Mouse (Mus musculus) right cerebral cortex, postnatal 14 days (tissue): ENCODE data around the gene Adra2b.

Experiments
- DNase-seq: peaks from one replicate; pipeline ENCODE4 v3.0.0; 2022

The Adra2b gene

GRCm38 (mm10) chr2:127339262-127339661 is 23.7 kb upstream of the Adra2b start:
- no peak for DNase-seq

- DNase-seq, result peak; percentile 52
Measured at GRCm38 (mm10) chr2:127341159-127341558, 21.8 kb upstream of the Adra2b start.

- DNase-seq, result no peak
Measured at GRCm38 (mm10) chr2:127346334-127346733, 16.7 kb upstream of the Adra2b start.

- no peak for DNase-seq
Measured at GRCm38 (mm10) chr2:127347147-127347985, 15.6 kb upstream of the Adra2b start.

GRCm38 (mm10) chr2:127353881-127354280 is 9.1 kb upstream of the Adra2b start:
- no peak for DNase-seq

GRCm38 (mm10) chr2:127363282-127363652 is 259 bp downstream of the Adra2b start:
- DNase-seq, result no peak

- DNase-seq, result no peak
Measured at GRCm38 (mm10) chr2:127363696-127364095, 688 bp downstream of the Adra2b start.

- DNase-seq, result no peak
Measured at GRCm38 (mm10) chr2:127364452-127364851, 1.4 kb downstream of the Adra2b start.

GRCm38 (mm10) chr2:127367126-127367820 is 4.3 kb downstream of the Adra2b start:
- DNase-seq, result no peak

- DNase-seq, result no peak
Measured at GRCm38 (mm10) chr2:127369703-127370376, 6.8 kb downstream of the Adra2b start.

- DNase-seq, result no peak
Measured at GRCm38 (mm10) chr2:127370561-127371483, 7.8 kb downstream of the Adra2b start.

GRCm38 (mm10) chr2:127371484-127371861 is 8.5 kb downstream of the Adra2b start:
- no peak for DNase-seq

GRCm38 (mm10) chr2:127372082-127372481 is 9.1 kb downstream of the Adra2b start:
- no peak for DNase-seq

GRCm38 (mm10) chr2:127374131-127374530 is 11.1 kb downstream of the Adra2b start:
- no peak for DNase-seq

- DNase-seq, result no peak
Measured at GRCm38 (mm10) chr2:127375087-127375486, 12.1 kb downstream of the Adra2b start.

GRCm38 (mm10) chr2:127375759-127376341 is 12.8 kb downstream of the Adra2b start:
- no peak for DNase-seq

- no peak for DNase-seq
Measured at GRCm38 (mm10) chr2:127376423-127377051, 13.5 kb downstream of the Adra2b start.

GRCm38 (mm10) chr2:127377942-127378610 is 15.1 kb downstream of the Adra2b start:
- DNase-seq, result no peak

GRCm38 (mm10) chr2:127378611-127378990 is 15.6 kb downstream of the Adra2b start:
- DNase-seq, result no peak

GRCm38 (mm10) chr2:127379250-127379649 is 16.2 kb downstream of the Adra2b start:
- no peak for DNase-seq

- DNase-seq, result no peak
Measured at GRCm38 (mm10) chr2:127383881-127384280, 20.9 kb downstream of the Adra2b start.
